Mouse (Mus musculus): Measurements from ENCODE around the gene Eif2b3.

- TF ChIP-seq CTCF (conservative IDR thresholded peaks at IDR 0.05; ENCODE audit: low read length) (no peak), POU5F1 (IDR thresholded peaks at IDR 0.05; ENCODE audit: borderline replicate concordance, low read length) (no peak)
These were observed 4.2 kb upstream of the Eif2b3 start for GRCm38 (mm10) chr4:117014901-117015415.
